Mouse (Mus musculus) stomach, postnatal 0 days (tissue): ENCODE data around the gene Slc2a3.

Experiments
- CTCF ChIP-seq: IDR thresholded peaks from 2 replicates; pipeline ENCODE4 v1.5.1; 2016; ENCODE audit warnings: antibody characterized with exemption, low read depth, mild to moderate bottlenecking, moderate library complexity
- EP300 ChIP-seq: optimal IDR thresholded peaks from 2 replicates; pipeline ENCODE3; 2016; ENCODE audit warnings: antibody characterized with exemption

DNA sequence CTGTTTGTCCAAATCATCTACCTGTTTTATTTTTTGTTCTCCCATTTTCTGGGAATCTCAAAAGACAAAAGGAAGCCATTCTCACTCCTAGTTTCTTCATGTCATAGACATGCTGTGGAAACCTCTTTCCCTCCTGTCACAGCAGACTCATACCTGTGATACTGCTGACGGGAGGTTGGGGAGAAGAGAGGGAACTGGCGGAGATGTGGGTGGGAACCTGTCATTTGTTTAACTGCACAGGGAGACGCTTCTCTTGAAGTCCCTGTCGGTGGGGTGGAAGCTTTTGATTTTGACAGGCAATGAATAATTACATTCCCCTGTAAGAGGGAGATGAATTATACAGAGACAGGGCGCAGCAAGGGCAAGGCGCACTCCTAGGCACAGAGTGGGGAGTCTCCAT lies 42.3 kb upstream of the Slc2a3 start:
- TF ChIP-seq EP300 = no peak
- TF ChIP-seq CTCF = no peak
